Mouse (Mus musculus): Measurements from ENCODE around the gene Myo1e. TPM values are rescaled to one million over a fixed set of nuclear protein-coding genes. Genes with fewer than 3 reads are reported as not detected.
A peak's percentile ranks its signal among the peaks of the same experiment; 100 is the strongest.

The Myo1e gene
- polyA plus RNA-seq, 3 experiments from 2014 or later: 25.0 to 41.4 (median 29.7) TPM

DNA sequence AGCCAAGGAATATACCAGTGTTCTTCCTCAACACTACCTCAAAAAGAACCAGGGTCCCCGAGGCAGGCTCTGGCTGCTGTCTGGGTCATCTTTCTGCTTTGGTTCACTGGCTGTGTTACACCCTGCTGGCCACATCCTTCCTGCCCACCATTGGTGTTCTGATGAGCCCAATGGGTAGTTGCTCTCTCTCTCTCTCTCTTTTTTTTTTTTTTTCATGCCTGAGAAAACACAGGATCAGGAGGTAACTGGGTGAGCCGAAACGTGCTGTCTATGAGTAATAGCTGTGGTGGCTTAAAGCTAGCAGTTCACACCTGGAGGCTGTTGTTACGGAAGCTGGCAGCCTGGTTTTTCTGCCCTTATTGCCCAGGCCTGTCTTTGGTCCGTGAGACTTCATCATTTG is 164.5 kb downstream of the Myo1e start:
- no peak for ATAC-seq

GRCm38 (mm10) chr9:70379502-70380467 is 172.6 kb downstream of the Myo1e start:
- ATAC-seq: no peak

DNA sequence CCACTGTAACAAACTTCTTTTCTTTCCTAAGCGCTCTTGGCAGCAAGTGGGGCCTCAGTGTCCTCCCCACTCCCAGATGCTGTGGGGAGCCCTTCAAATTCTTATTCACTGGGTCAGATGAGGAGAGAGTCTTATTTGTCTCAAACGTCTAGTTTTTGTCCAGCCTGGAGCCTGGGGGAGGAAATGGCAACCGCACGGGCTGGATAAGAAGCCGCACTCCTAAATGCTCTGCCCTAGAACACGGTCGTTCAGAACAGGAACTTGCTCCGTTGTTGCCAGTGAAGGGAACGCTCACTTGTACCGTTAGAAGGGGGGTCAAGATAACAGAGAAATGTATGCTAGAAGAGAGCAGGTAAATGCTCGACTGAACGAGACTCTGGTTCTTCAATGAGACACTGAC is 174.9 kb downstream of the Myo1e start:
- no peak for ATAC-seq

DNA sequence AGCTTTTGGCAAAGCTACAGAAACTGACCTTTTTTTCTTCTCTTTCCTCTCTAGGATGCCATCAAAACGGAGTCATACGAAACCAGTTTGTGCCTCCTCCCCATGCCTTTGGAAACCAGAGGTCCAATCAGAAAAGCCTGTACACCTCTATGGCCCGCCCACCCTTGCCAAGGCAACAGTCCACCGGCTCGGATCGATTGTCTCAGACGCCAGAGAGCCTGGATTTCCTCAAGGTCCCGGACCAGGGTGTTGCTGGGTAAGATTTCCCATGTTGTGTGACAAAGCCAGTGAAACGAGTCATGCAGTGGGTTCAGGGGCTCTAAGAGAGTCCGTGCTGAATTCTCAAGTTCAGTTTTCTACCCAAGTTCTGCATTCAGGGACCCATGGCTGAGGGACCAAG is 176.6 kb downstream of the Myo1e start:
- ATAC-seq: no peak

- no peak for ATAC-seq
Measured at GRCm38 (mm10) chr9:70384494-70384893, 177.3 kb downstream of the Myo1e start.

DNA sequence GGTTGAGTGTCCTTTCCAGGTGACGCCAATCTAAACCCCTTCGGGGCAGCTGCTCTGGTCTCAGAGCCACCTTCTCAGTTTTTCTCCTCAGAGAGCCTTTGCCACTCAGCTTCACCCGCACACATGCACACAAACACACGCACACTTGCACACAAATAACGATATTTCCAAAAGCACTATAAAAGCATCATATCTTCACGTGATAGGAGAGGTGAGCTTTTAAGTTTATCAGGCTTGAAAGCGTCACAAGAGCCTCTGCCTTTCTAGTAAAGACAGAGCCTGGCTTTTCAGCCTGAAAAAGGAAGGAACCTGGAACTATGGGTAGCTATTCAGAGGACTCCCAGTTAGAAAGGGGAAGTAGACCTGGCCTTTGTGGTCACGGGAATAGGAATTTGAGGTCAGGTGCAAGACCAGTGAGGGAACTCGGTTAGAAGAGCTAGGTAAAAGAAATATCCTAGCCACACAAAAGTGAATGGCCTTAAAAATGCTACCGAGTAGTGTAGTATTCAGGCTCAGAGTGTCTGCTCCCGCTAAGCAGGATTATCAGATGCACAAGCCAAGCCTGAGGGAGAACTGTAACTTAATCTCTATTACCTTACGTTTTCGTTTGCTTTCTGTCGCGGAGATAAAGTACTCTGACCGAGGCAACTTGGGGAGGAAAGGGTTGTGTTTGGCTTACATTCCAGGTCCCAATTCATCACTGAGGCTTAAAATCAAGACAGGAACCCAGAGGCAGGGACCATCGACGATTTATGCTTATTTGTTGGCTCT is 178.0 kb downstream of the Myo1e start:
- no peak for ATAC-seq

DNA sequence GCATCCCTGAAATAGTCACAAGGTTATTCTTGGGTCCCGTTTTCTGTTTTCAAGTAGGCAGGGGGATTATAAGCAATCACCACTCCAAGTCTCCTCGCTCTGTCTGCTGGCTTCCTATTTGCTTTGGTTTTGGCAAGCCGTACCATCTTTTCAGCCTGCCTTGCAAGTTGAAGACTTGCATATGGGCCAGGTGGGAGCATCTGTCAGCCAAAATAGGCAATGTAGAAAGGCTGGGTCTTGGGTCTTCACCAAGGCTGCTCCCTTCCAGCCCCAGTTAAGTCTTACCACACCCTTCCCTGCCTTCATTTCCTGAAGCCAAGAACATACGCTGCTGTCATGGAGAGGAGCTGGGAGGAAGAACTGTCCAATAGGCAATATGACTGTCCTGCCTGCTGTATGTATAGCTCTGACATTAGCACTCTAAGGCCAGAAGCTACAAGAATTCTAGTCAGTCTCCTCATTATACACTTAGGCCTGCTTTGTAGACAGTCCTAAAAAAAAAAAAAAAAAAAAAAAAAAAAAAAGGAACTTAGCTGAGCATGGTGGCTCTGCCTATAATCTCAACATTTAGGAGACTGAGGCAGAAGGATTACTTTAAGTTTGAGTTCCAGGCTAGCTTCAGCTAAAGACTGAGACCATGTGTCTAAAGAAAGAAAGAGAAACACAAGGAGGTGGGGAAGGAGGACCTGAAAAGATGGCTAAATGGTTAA is 180.4 kb downstream of the Myo1e start:
- ATAC-seq: no peak

GRCm38 (mm10) chr9:70389548-70389947 is 182.4 kb downstream of the Myo1e start:
- no peak for ATAC-seq

GRCm38 (mm10) chr9:70391042-70391441 is 183.9 kb downstream of the Myo1e start:
- ATAC-seq: no peak

DNA sequence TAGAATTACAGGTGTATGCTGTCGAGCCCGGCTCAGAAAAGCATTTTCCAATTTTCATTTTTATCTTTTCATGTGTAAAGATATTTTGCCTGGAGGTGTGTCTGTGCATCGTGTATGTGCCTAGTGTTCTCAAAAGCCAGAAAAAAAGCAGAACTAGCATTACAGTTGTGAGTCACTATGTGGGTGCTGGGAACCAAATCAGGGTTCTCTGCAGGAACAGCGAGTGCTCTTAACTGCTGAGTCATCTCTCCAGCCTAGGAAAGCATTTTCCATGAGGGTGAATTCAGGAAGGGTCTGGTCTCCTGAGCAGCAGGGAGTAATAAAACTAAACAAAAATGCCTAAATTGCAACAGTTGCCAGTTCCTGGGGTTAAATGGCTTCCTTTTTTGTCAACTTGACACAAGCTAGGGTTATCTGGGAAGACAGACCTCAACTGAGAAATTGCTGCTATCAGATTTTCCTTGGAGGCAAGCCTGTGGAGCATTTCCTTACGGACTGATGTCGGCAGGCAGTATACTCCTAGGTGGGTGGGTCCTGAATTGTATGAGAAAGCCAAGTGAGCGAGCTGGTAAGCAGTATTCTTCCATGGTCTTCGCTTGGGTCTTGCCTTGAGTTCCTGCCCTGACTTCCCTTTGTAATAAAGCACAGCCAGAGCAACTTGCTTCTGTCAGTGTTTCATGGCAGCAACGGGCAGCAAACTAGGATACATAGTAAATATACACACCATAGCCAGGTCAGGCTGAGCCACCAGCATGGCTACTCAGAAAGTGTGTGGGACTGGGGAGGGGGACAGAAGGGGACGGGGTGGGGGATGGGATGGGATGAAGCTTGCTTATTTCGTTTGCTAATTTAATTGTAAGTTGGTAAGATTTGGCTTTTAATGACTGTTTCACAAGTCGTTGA is 184.8 kb downstream of the Myo1e start:
- ATAC-seq: no peak

DNA sequence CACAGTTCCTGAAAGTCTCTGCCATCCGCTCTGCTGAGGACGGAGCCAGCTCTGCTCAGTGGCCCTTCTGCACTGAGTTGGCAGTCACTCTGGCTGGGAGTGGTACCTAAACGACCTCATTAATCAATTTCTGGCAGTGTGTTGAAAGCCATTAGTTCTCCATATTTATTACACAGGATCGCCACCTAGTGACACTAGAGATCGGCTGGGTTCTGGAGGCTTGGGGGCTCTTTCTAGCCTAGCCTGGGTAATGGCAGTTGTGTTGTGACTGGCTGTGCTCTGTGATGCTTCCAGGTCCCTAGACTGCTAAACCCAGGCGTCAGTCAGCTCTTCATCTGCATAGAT is 185.4 kb downstream of the Myo1e start:
- no peak for ATAC-seq

GRCm38 (mm10) chr9:70395617-70396016 is 188.5 kb downstream of the Myo1e start:
- ATAC-seq: no peak

- no peak for ATAC-seq
Measured at GRCm38 (mm10) chr9:70396083-70396482, 188.9 kb downstream of the Myo1e start.

GRCm38 (mm10) chr9:70401937-70402539 is 194.9 kb downstream of the Myo1e start:
- ATAC-seq: no peak

- ATAC-seq: no peak
Measured at GRCm38 (mm10) chr9:70406596-70406995, 199.4 kb downstream of the Myo1e start.

DNA sequence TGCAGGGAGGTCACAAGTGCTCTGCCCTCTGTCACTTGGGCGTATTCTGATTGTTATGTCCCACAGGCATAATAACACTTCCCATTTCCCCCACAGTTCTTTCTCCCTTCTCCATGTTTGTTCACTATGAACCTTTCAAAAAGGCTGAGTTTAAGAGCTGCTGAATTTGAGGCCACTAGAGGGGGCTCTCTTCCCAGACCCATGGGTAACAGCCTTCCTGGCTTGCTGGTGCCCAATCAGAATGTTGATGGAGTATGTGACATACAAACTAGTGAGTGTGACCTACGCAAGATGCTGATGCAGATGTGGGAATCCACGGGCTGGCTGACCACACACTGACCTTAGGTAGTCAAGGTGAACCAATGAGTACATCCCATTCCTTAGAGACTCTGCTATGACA is 201.6 kb downstream of the Myo1e start:
- ATAC-seq: no peak

- no peak for ATAC-seq
Measured at GRCm38 (mm10) chr9:70409743-70410142, 202.6 kb downstream of the Myo1e start.

- no peak for ATAC-seq
Measured at GRCm38 (mm10) chr9:70410668-70411067, 203.5 kb downstream of the Myo1e start.

- no peak for ATAC-seq
Measured at GRCm38 (mm10) chr9:70413038-70413437, 205.9 kb downstream of the Myo1e start.

DNA sequence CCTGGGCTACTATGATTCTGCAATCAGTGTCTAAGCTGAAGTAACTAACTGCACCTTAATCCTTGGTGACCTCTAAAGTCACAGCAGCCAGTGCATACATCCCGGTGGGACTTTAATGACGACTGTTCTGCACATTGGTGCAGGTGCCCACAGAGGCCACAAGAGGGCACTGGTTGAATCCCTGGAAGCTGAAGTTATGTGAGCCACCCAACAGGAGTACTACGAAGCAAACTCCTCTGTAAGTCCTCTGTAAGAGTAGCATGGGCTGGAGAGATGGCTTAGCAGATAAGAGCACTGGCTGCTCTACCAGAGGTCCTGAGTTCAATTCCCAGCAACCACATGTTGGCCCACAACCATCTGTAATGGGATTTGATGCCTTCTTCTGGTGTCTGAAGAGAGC is 209.3 kb downstream of the Myo1e start:
- ATAC-seq: no peak

DNA sequence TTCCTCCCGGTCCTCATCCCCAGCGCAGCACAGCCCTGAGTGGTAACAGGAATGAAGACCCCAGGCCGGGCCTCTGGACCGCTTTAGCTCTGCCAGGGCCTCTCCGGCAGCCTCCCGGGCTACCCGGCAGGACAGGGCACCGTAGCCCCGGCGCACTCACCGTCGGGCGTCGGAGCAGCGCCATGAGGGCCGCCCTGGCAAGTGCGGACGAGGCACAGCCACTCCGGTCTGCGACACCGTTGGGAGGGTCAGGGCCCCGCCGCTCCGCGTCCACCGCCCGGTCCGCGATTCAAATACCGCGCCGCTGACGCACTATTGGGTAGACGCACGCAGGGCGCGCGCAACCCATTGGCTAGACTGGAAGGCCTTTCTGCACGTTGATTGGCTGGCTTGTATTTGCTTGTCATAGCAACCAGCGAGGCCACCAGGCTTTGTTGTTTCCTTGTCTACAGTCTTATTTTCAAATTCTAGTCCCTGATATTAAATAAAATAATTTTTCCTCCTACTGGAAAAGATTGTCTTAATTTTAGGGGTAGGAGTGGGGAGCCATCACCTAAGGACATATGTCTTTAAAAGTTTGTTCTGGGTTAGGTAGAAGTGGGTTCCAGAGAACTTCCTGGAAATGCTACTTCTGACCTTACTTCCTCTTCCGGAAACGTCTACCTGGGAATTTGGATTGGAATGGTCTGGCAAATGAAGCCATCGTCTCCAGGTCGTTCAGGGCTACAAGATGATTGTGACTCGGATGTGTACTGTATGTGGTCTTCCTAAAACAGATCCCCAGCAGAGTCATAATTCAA is 214.3 kb downstream of the Myo1e start, which contains the start of gene Ccnb2:
Gene Ccnb2, minus strand, starts transcription at position 291 of the 800 bp plus-strand sequence.
- ATAC-seq: peak; percentile 100

Data from inflammation-experienced regulatory T-cells, adult 6 months (primary cell).